Mouse (Mus musculus): Measurements from ENCODE around the gene Rnf4.

The Rnf4 gene

DNA sequence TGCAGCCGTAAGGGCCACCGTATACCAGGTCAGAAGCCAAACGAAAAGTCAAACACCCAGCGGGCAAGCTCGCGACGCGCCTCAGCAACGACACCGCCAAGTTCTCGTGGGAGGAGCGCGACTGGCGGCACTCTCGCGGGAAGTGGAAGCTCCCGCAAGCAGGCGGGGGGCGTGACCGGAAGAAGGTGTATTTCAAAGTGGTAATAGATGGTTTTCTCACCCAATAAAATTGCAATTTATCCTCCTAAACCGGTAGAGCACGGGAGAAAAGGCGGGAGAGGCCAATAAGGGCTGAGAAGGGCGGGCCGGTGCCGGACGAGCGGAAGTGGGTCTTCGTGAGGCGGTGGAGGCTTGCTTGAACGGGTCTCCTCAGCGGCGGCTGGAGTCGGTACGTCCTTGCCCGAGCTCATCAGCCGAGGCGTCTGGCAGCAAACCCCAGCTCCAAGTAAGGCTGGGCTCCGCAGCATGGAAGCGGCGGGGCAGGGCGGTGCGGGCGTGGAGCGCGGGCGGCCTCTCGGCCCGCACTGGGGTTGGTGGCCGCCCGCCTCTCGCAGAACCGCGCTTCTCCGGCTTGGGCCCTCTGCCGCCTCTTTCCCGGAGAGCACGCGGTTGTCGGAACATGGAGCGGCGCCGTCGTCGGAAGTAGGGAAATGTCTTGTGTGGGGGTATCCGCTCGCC lies at the start of gene Rnf4:
Gene Rnf4, plus strand, starts transcription at position 193 of the 678 bp plus-strand sequence.
- in situ Hi-C loops (cut with MboI, MseI): no loop called here

DNA sequence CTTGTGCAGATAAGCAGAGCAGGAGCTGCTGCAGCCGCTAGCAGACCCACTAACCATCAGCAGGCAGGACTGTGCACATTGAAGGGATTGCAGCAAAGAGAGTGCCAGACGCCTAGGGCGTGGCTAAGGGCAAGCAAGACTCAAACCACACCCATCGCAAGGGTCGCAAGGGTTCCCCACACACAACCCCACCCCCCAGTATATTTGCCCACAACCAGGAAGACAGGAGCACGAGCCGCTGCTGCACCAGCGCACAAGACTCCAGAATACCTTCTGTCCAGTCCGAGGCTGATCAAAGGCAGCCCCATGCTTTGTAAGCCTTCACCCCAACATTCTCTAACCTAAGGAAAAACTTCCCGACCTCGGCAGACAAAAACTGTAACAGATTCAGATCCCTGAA lies 49.6 kb upstream of the Rnf4 start:
- in situ Hi-C loops (cut with MboI, MseI): no loop called here

DNA sequence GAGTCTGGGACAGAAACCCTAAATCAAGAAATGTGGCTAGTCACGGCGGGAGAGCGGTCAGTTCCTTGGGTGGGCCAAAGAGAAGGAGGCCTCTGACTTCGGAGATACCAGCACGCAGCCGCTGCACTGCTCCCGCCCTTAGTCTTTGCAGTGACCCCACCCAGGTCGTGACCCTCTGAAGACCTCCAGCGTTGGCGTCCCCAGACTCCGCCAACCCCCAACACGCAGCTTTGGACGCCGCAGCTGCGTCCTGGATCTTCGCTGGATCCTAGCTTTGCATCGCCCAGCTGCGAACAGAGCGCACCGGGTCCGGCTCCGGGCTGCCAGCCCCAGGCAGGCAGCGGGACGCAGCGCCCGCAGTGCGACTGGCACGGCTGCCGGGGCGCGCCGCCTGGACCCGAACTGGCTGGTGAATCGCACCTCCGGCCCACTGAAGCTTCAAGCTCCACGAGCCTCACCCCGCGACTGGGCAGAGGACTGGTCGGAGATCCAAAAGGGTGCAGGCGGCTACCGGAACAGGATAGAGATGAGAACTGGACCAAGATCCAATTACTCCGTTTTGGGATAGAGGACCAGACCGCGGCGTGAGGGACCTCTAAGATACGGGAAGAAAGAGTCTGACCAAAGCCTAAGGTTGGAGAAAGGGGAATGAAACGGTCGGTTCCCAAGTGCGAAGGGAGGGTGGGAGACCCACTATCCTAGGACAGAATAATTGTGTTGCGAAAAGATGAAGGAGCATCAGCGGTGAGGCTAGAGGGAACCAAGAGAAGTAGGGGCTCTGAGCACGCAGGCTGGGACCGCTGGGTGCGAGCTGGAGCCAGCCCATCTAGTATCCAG lies 48.9 kb upstream of the Rnf4 start:
- in situ Hi-C loops (cut with MboI, MseI): no loop called here

DNA sequence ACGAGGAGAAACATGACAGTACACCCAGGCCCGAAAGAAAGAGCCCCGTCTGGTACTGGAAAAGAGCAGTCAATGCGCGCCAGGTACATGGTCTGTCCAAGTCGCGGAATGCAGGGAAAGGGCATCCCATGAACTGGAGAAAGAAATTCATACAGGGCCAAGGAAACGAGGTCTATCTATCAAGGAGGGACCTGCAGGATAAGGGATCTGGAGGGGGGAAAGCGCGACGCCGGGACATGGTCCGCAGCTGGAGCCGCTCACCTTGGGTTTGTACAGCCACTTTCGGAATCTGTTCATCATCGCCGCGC lies 48.3 kb upstream of the Rnf4 start:
- in situ Hi-C loops (cut with MboI, MseI): no loop called here

DNA sequence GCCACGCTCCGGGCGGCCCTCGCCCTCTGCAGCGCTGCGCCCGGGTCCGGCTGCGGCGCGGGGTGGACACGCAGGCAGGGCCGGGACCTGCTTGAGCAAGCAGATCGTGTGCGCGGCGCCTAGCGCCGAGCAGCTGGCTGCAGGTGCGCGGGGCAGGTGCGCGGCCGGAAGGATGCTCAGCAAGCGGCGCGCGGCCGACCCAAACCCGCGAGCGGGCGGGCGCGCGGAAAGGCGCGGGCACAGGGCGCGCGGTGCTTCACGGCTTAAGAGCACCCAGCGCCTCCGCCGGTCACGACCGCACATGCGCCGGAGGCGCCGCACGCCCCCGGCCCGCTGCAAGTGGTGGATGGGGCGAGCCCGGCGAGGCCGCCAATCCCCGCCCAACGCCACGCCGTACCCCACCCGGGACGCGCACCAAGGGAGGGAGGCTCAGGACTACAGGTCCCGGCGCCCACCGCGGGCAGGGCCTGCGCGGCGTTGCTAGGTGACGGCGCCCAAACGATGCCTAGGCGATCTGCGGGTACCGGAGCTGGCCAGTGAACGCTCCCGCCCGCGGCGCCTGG lies 47.9 kb upstream of the Rnf4 start, which contains the start of the genes Zfyve28 and Cfap99:
Gene Zfyve28, minus strand, starts transcription at position 296 of the 563 bp plus-strand sequence.
Gene Cfap99, plus strand, starts transcription at position 447 of the 563 bp plus-strand sequence.
- in situ Hi-C loops (cut with MboI, MseI): no loop called here

DNA sequence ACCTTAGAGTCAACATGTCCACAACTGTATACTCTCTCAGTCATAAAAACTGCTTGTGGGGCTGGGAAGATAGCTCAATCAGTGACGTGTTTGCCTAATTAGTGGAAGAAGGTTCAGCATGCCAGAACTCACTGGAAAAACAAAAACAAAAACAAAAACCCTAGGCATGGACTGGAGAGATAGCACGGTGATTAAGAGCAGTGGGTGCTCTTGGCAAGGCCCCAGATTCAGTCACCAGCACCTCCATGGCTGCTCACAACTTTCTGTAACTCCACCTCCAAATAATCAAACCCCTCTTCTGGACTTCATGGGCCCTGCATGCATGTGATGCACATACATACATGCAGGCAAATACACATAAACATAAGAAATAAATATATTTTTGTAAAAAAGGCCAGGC lies 46.8 kb upstream of the Rnf4 start:
- in situ Hi-C loops (cut with MboI, MseI): no loop called here

DNA sequence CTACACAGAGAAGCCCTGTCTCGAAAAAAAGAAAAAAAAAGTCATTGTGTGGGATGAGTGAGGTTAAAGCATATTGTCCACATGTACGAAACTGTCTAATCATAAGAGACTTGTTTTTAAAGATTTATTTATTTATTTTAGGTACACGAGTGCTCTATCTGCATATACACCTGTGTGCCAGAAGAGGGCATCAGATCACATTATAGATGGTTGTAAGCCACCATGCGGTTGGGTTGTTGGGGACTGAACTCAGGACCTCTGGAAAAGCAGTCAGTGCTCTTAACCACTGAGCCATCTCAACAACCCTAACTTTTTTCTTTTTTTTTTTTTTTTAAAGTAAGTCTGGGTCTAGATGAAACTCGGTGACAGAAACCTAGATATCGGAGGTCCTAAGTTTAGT lies 42.7 kb upstream of the Rnf4 start:
- in situ Hi-C loops (cut with MboI, MseI): no loop called here

DNA sequence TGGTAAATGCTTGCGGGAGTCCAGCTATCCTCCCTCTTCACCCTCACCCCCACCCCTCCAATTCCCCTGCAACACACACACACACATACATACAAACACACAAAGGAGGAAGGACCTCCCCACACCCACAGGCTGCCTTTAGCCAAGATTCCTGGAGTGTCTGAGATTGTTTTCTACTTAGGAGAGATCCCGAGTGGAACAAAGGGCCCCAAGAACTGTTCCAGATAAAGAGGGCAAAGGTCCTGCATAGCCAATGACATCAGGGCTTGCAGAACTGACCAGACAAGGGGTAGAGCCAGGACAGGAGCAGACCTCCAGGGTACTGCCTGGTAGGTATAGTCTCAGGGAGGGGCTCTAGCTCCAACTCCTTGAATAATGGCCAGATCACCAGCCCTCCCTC lies 41.4 kb upstream of the Rnf4 start:
- in situ Hi-C loops (cut with MboI, MseI): no loop called here

DNA sequence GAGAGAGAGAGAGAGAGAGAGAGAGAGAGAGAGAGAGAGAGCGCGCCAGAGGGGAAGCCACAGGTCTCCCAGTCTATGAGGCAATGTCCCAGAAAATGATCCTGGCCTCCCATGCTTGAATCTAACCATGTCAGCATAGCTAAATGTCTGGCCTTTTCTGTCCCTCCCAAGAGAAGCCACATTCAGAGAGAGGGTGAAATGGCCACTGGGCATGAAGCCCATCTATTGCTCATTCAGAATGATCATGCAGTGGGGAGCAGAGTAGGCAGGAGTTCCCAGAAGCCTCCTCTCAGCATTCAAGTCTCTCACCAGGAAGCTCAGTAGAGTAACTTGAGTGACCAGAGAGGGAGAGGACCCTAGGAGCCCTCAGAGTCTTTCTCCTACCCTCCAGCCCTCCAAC lies 40.9 kb upstream of the Rnf4 start:
- in situ Hi-C loops (cut with MboI, MseI): no loop called here

DNA sequence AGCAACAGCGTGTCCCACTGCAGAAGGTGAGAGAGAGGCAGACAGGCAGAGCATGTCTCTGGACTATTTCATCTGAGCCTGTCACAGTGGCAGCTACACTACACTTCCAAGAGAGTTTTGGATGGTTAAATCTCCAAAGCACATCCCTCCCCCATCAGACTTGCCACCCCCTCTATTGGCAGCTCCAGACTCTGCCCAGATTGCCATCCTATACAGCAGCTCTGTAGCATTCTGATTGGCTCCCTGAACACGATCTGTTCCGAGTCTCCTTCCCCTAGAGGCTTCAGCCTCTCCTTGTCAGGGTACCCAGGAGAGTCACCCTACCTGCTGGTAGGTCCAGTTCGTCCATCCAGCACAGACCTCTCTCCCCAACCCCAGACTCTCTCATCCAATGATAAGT lies 38.0 kb upstream of the Rnf4 start:
- in situ Hi-C loops (cut with MboI, MseI): no loop called here

DNA sequence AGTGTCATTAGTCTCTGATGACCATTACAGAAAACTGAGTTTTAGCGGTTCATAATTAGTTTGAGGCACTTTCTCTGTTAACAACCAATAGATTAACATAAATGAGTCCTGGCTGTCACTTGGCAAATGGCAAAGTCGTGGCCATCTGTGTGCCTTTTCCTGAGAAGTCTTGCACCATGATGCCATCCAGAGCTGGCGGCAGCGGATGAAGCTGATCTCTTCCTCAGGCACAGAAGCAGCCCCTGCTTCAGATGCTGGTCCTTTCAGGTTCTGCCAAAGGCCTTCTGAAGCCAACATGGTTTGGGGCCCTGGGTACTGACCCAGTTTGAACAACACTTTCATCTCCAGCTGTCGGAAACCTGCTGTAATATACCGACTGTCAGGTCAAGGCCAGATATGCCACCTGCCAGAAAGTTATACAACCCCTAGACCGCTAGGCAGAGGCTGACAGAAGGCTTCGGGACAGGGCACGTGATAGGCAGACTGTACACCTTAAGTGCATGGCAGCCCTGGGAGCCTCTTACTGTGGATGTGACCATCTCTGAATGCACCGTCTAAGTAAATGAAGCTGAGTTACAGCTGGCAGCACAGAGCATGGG lies 37.1 kb upstream of the Rnf4 start:
- in situ Hi-C loops (cut with MboI, MseI): no loop called here

DNA sequence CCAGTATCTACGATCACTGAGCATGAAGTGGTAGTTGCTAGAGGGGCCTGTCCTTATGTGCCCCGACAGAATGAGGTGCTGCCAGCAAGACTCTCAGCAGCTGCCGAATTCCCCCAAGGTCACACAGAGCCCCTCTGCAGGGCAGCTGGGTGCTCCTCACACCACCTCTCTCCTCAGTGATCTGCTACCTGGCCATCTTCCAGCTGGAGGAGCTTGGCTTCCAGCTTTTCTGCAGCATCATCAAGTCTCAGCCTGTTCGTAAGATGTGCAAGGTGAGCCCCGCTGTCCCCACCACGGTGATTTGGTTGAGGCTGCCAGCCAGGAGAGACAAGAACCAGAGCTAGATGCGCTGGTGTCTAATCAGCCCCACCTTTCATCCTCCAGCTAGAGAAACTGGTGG lies 33.7 kb upstream of the Rnf4 start:
- in situ Hi-C loops (cut with MboI, MseI): no loop called here

DNA sequence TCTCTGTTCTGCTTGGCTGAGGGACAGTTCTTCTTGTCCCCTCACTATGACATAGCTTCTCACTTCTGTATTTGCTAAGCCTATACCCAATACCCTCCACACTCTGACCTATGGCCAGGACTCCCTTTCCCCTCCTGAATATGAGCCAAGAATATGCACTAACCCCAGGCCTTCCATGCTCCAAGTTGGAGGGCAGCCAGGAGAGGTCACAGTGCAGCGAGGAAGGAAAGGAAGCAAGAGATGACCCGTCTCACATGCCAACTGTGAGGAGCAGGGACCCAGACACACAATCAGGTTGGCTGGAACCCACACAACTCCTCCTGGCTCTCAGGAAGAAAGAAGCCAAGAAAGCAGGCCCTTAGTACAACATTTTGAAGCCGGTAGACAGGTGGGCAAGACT lies 27.1 kb upstream of the Rnf4 start:
- in situ Hi-C loops (cut with MboI, MseI): no loop called here

DNA sequence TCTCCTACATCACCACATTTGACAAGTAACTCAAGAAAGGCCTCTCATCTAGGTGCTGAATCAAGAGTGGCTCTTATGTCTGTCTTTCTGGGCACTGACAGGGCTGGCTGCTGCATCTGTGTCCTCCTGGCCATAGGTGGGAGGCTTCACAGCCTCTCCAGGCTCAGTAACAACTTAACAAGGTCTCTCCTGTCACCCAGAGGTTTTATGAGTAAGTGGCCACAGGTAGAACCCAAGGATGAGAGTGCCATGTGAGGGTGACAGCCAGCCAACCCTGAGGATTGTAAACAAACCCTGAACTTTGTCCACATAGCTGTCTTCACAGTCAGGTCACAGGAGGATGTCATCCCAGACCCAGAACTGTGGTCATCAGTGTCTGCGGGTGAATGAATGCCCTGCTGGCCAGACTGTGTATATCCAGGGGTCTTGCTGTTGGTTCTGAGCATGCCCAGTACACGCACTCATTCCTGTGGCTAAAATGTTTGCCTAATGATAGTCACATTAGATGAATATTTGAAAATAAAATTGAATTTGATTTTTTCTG lies 16.5 kb upstream of the Rnf4 start:
- in situ Hi-C loops (cut with MboI, MseI): loop anchor here (5.0 to 10.0 kb wide), 2 partner anchors 42 to 785 kb away; no protein-coding TSS in a partner anchor

DNA sequence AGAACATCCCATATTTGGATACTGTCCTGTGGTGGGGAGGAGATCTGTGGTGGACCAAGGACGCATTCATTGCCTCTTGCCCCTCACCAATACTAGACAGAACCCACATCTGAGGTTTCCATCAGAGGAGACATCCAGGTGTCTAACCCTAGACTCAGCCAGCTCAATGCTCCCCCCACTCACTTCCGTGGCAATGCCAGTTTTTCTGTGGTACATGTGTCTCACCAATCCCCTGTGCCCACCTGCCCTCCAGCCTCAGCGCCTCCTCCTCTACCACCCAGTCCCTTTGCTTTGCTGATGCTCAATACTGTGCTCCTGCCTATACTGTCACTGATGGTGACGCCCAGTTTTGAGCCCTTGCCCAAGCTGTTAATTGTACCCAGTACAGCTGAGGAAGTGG lies 14.9 kb upstream of the Rnf4 start:
- in situ Hi-C loops (cut with MboI, MseI): loop anchor here (5.0 to 10.0 kb wide), 2 partner anchors 44 to 786 kb away; no protein-coding TSS in a partner anchor

DNA sequence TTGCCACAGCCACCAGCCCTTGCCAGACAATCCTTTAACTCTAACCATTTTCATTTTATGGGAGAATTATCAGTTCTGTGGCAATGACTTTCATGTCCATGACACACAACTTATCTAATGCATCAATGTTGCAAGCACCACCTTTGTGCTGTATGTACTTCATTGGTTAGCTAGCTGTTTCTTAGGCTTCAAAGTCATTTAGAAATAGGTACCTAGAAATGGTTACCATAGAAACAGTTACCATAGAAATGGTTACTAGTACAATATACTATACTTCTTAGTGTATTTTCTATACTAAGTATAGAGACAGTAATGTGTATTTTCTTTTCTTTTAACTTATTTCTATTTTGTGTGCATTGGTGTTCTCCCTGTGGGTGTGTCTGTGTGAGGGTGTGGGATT lies 10.8 kb upstream of the Rnf4 start:
- in situ Hi-C loops (cut with MboI, MseI): loop anchor here (10.0 kb wide), 1 partner anchor 790 kb away; no protein-coding TSS in a partner anchor

DNA sequence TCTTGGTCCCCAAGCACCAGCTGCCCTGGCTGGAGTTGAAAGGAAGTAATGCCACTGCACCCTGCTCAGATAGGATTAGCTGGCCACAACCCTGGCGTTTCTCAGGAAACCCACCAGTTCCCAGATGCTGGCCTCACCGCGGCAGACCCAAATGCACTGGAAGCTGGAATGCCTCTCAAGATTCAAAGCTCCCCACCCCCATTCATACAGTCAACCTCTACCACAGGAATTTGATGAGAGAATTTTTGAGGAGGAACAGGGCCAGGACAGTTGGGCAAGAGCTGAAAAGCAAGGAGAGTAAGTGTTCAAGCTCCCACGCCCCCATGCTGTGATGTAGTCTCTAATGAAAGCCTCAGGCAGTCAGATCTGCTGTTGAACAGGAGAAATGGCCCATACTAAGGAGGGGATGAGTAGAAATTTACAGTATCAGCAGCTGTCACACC lies 9.8 kb upstream of the Rnf4 start:
- in situ Hi-C loops (cut with MboI, MseI): loop anchor here (10.0 kb wide), 1 partner anchor 791 kb away; no protein-coding TSS in a partner anchor

DNA sequence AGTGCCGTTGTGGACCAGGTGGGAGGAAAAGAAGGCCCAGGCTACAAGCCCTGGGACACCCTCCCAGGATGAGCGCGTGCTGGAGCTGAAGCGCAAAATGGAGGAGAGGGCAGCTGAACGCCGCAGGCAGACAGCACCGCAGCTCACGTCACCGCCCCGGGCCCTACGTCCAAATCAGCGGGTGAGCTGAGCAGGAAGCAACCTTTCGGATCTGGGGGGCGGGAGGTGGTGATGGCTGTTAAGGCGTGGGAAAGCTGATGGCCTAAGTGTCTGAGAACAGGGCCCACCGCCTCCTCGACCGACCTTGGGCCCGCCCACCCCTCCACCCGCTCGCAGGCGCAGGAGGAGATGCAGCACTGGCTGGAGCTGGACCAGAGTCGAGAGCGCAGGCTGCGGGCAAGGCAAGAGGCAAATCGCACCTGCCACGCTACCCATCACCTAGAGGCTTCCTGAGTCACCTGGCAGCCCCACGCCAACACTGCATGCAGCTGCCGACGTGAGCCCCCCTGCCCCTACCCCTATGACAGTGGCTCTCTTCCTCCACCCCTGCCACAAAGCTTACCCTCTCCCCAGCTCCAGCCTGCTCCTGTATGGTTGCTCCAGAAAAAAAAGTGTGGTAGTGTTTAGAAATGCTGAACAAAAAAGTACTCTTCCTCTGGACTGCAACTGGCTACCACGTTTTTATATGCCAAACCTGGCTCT lies 9.1 kb upstream of the Rnf4 start:
- in situ Hi-C loops (cut with MboI, MseI): loop anchor here (10.0 kb wide), 1 partner anchor 792 kb away; no protein-coding TSS in a partner anchor

DNA sequence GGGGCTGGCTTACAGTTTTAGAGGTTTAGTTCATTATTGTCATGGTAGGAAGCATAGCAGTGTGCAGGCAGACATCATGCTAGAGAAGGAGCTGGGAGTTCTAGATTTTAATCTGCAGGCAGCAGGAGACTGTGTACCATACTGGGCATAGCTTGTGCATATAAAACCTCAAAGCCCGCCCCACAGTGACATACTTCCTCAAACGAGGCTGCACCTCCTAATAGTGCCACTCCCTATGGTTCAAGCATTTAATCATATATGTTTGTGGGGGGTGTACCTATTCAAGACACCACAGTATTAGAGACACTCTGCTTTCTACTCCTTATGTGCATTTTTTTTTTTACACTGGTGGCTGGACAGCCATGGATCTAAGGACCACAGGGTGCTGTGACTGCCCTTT lies 6.0 kb upstream of the Rnf4 start:
- in situ Hi-C loops (cut with MboI, MseI): no loop called here

DNA sequence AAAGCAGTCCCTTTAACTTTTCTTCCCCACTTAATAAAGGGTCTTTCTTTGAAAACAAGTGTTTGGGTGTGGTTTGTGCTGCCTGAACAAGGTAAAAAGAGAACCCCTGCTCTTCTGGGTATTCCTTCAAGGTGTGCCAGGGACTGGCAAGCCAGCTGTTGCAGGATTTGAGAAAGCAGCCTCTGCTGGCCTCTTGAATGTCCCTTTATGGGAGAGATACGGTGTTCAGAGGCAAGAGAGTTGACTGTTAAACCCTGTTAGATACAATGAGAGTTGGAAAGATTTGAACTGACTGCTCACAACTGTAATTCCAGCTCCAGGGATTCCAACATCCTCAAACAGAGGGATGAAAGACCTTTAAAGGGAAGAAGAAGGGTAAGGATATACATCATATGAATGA lies 2.0 kb upstream of the Rnf4 start:
- in situ Hi-C loops (cut with MboI, MseI): no loop called here

DNA sequence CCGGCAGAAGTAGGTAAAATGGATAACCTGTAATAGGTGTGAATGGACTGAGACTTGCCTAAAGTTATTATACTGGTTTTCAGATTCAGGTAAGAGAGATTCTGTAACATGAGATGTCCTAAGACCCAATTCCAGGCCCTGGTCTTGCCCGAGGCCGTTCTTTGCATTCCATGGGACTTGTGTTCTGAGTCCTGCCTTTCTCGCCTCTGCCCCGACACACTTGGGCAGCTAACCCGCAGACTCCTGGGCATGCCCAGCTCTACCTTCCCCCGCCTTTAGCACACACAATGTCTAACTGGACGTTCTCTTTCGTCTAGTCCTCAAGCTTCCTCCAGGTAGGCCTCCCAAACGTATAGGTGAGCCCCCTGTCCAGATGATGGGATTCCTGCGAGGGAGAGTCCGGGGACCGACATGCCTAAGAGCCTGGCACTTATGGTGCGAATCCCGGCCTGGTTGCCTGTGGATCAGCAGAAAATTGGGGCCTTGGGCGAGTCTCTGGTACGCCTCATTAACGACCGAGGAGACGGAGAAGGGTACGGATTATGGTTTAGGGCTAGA lies 471 bp upstream of the Rnf4 start:
- in situ Hi-C loops (cut with MboI, MseI): no loop called here

Data from T-helper 1 cell (primary cell).